Mouse (Mus musculus) megakaryocyte, embryonic 14.5 days (primary cell): ENCODE data around the gene Tbc1d2b. TPM values are rescaled to one million over a fixed set of nuclear protein-coding genes. Genes with fewer than 3 reads are reported as not detected.

Experiments
- H3K27me3 ChIP-seq: replicated peaks from 2 replicates; pipeline ENCODE3; 2012; ENCODE audit warnings: inconsistent platforms
- H3K36me3 ChIP-seq: replicated peaks from 2 replicates; pipeline ENCODE3; 2012; ENCODE audit warnings: low read length, inconsistent platforms, mixed read lengths
- H3K4me1 ChIP-seq: 2 replicates; pipeline ENCODE4 v1.6.1; 2012; ENCODE audit warnings: inconsistent platforms
- H3K4me3 ChIP-seq: replicated peaks from 2 replicates; pipeline ENCODE3; 2012; ENCODE audit warnings: moderate library complexity, mild to moderate bottlenecking, inconsistent platforms
- H3K9me3 ChIP-seq: 2 replicates; pipeline ENCODE4 v1.6.1; 2012; ENCODE audit warnings: inconsistent platforms
- FLI1 ChIP-seq: IDR thresholded peaks from 2 replicates; pipeline ENCODE4 v1.6.1; 2012; ENCODE audit warnings: low read length, inconsistent platforms, mixed read lengths
- GATA1 ChIP-seq: IDR thresholded peaks from 3 replicates; pipeline ENCODE4 v1.6.1; 2012; ENCODE audit warnings: mixed read lengths, low read length, inconsistent platforms, borderline replicate concordance
- polyA plus RNA-seq: library from polyadenylated mRNA; stranded (reverse); fragments of >175 nt; gene quantifications from 2 replicates; pipeline ENCODE4 v1.2.3, GENCODE M21; 2012; ENCODE audit warnings: low replicate concordance; ENCODE audit not compliant: insufficient read depth

Tbc1d2b gene
- polyA plus RNA-seq, 1 experiment = 4.0 TPM

GRCm38 (mm10) chr9:90166615-90167014 is 104.0 kb downstream of the Tbc1d2b start:
- Histone ChIP-seq H3K4me3 (no peak overlapping the region), H3K36me3 (no peaks in the 10 kb centered on the region), H3K4me1 (peaks cover 22% of the 10 kb centered on the region), H3K9me3 (peaks cover 16% of the 10 kb centered on the region), H3K27me3 (peaks cover 73% of the 10 kb centered on the region)
- TF ChIP-seq GATA1 (no peak), FLI1 (no peak)

GRCm38 (mm10) chr9:90165590-90165989 is 105.0 kb downstream of the Tbc1d2b start:
- TF ChIP-seq FLI1 (no peak), GATA1 (no peak)
- peaks cover 22% of the 10 kb centered on the region for H3K4me1 ChIP-seq
- no peak overlapping the region for H3K4me3 ChIP-seq
- H3K9me3 ChIP-seq = peaks cover 10% of the 10 kb centered on the region
- no peaks in the 10 kb centered on the region for H3K36me3 ChIP-seq
- peaks cover 73% of the 10 kb centered on the region for H3K27me3 ChIP-seq

- Histone ChIP-seq H3K9me3 (peaks cover 9% of the 10 kb centered on the region), H3K27me3 (peaks cover 72% of the 10 kb centered on the region), H3K4me3 (no peak overlapping the region), H3K4me1 (peaks cover 22% of the 10 kb centered on the region), H3K36me3 (no peaks in the 10 kb centered on the region)
- no peak for TF ChIP-seq FLI1
- TF ChIP-seq GATA1 = no peak
Observed at GRCm38 (mm10) chr9:90164670-90165453, 105.7 kb downstream of the Tbc1d2b start.

GRCm38 (mm10) chr9:90163749-90164095 is 106.9 kb downstream of the Tbc1d2b start:
- Histone ChIP-seq H3K36me3 (no peaks in the 10 kb centered on the region), H3K9me3 (peaks cover 11% of the 10 kb centered on the region), H3K27me3 (peaks cover 70% of the 10 kb centered on the region), H3K4me3 (peak overlapping the region; percentile 94), H3K4me1 (peaks cover 22% of the 10 kb centered on the region)
- no peak for TF ChIP-seq FLI1
- TF ChIP-seq GATA1 = no peak

GRCm38 (mm10) chr9:90162926-90163748 is 107.5 kb downstream of the Tbc1d2b start, which contains the start of gene Adamts7:
Adamts7 (plus strand) TSS chr9:90163069.
- Histone ChIP-seq H3K4me3 (peak within 1 kb of the TSS; percentile 94), H3K36me3 (no peaks in the 10 kb centered on the region), H3K27me3 (peaks cover 67% of the 10 kb centered on the region), H3K4me1 (peaks cover 22% of the 10 kb centered on the region), H3K9me3 (peaks cover 9% of the 10 kb centered on the region)
- TF ChIP-seq GATA1 = no peak
- TF ChIP-seq FLI1 = no peak

- TF ChIP-seq GATA1 = no peak
- TF ChIP-seq FLI1 = no peak
- peaks cover 67% of the 10 kb centered on the region for H3K27me3 ChIP-seq
- peak overlapping the region; percentile 94 for H3K4me3 ChIP-seq
Observed at GRCm38 (mm10) chr9:90162243-90162925, 108.2 kb downstream of the Tbc1d2b start.

More at GRCm38 (mm10) chr9:90162243-90162925, 108.2 kb downstream of the Tbc1d2b start:
- Histone ChIP-seq H3K36me3 (no peaks in the 10 kb centered on the region), H3K4me1 (peaks cover 22% of the 10 kb centered on the region), H3K9me3 (peaks cover 9% of the 10 kb centered on the region)

Other genes starting within 250 kb of the Tbc1d2b start
- 28.9 TPM in 1 of 2 replicates, not detected in the other for gene Ctsh, start 216.7 kb downstream of the Tbc1d2b start, polyA plus RNA-seq
- 32.1 and 75.8 TPM in 2 replicates for gene Morf4l1, start 156.0 kb downstream of the Tbc1d2b start, polyA plus RNA-seq
- gene Adamts7, start 107.7 kb downstream of the Tbc1d2b start, polyA plus RNA-seq = 0.03 TPM in 1 of 2 replicates, not detected in the other